Mouse (Mus musculus): ENCODE data around the gene Snip1.

Gene Snip1

DNA sequence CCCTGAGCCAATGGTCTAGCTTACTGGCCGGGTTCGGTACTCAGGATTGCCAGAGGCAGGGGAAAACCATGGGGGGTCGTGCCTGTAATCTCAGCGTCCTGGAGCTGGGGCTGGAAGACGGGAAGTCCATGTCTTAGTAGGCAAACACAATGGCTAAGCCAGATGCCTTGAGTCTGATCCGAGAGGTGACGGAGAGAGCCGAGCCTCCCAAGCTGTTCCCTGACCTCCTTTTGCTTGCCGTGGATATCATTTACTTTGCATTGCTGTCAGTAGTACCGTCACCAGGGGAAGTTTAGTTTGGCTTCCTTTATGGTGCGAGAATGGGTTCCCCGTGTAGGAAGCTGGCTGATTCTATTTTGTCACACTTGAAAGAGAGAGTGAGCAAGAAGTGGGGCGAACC is 34.9 kb downstream of the Snip1 start:
- no peak for DNase-seq

DNA sequence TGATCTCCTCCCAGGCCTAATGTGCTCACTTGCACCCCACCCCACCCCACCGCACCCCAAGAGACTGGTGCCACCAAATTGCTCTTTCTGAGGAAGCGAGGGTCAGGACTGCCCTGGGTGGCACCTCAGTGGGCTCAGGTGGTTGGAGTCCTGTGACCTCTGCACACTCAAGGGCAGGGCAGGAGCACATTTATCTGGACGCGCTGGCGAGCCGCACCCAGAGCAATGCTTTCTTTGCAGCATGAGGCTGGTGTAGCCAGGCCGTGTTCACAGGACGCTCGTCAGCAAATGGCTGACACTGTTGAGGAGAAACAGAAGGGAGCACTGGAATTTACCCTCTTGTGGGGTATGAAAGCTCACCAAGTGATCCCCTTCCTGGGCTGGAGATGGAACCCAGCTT is 38.9 kb downstream of the Snip1 start:
- no peak for DNase-seq

DNA sequence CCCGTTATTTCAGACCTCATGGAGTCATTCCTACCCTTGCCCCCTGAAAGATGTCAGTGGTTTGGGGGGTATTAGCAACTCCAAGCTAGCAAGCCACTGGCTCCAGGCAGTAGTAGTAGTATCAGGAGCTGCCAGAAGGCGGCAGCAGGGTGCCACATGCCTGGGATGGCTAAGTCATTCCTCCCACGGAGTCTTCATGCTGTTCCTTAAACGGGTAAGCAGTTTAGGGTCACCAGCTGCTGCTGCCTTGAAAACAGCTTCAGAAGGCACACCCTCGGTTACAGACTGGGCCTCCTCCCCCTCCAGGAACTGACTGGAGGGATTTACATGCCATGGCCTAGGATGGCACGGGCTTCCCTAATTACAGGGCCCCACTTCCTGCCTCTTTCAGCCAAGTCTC is 48.2 kb downstream of the Snip1 start:
- DNase-seq, result peak; percentile 84 to 90

DNA sequence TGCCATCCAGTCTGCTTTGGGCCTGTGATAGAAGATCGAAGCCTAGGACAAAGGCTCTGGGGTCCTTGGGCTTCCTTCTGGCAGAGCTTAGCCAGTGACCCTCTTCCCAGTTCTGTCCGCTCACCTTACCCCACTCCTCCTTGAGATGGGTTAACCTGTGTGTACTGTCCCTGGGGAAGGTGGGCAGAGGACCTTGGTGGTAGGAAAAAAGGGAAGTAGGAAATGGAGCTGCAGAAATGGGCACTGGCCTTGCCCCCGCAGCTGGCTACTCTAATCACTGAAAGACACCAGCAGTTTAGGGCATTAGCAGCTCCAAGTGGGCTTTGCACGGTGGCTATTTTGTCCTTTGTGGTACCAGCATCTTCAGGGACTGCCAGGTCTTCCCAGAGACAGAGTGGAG is 48.6 kb downstream of the Snip1 start:
- DNase-seq, result no peak

DNA sequence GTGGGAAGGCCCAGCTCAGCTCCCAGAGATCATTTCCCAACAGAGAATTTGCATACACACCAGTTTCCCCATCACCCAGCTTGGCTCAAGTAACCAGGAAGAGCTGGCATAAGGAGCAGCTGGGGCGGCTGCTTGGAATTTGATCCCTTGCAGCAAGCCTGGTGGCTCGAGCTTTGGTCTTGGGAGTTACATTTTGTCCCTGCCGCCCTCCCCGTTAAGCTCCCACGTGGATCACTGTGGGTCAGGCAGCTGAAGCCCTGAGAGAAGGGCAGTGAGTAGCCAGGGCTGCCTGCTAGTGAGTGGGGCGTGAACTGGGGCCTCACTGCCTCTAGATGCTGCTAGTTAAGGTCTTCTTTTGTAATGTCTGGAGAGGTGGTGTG is 49.2 kb downstream of the Snip1 start:
- no peak for DNase-seq

DNA sequence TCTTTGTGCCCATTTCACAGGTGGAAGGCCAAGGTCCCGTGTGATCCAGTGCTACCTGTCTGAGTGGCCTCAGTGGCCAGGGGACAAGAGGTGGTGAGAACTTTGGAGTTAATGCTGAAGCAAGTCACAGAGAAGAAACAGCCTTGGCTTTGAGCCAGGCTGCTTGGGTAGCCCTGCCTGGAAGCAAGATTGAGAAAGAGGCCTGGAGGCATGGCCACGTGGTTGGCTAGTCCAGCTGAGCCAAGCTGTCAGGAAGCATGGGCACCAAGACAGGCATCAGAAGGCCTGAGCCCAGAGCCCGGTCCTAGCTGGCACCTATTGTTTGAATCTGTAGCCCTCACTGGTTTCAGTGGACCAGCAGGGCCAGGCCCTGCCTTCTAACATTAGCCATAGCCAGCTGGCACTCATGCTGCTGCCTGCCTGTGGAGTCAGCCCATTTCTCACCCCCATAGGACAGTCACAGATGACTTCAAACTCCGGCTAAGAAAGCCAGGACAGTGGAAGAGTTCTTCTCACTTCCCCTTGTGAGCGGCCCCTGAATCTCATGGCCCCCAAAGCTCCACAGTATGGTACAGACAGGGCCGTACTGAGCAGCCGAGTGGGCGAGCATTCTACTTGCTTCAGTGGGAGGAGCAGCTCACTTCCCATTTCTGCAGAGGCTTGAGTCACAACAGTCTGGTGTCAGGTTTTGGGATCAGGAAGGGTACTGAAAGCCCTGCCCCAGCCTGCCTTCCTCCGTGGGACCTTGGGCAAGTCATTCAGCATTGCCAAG is 49.8 kb downstream of the Snip1 start:
- DNase-seq, result peak; percentile 62 to 70

DNA sequence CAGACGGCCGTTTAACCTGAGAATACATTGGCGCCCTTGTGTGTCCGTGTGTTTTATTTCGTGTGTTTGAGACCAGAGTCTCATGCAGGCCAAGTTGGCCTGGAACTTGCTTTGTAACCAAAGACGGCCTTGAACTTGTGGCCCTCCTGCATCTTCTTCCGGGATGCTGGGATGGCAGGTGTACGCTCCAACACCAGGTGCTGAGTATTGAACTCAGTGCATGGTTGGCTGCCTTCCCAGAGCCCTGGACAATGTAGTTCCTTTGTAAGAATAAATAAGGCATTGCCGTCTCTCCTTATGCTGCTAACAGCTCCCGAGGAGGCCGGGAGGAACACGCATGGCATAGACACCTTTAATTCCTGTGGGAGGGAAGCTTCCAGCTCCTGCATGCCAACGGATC is 50.5 kb downstream of the Snip1 start:
- no peak for DNase-seq

DNA sequence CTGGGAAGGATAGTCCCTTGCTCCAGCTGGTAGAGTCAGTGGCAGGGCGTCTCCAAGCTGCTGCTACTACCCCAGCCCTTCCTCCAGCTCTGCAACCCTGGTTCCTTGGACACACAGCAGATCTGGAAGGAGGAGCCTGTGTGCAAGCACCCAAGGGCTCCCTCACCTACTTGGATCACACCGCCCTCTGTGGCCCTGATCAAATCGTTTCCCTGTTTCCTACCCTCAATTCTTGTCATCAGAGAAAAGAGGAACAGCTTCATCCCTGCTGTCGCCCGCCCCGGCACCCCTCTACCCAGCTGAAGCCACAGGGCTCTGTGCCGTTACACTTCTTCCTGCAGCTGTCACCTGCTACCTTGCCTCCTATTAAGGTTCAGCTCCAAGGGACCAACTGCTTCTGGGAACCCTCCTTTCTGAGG is 51.4 kb downstream of the Snip1 start:
- DNase-seq, result no peak

DNA sequence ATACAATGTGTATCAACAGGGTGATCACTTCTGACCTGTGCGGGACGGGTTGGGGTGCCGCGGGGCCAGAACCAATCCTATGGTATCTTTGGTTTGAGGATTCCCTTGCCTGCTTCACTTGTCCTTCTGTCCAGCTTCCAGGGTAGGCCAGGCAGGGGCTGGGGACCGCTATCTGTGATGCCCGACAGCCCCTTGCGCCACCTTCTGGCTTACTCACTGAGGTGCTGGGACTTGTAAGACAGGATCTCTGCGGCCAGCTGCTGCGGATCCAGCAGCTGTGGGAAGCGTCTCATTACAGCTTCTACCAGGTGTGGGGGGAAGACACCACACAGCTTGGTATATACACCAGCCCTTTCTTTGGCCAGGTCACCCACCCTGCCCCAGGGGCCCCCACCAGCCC is 52.6 kb downstream of the Snip1 start:
- no peak for DNase-seq

DNA sequence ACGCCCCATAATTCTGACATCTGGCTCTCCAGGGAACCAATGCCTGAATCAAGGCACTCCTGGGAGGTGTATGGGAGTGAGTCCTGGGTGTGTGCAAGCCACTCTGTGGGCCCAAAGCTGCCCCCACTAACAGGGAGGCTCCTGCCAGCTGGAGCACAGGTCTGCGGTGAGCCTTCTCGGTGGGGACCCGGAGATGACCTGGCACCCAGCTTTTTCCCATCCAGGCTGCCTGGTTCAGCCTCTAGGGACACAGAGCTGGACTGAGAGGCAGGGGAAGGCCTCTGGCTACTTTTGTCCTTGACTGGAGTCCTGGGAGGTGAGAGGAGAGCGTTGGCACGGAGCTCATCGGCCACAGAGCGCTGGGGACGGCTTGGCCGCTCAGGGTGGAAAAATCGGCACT is 53.2 kb downstream of the Snip1 start:
- DNase-seq, result no peak

DNA sequence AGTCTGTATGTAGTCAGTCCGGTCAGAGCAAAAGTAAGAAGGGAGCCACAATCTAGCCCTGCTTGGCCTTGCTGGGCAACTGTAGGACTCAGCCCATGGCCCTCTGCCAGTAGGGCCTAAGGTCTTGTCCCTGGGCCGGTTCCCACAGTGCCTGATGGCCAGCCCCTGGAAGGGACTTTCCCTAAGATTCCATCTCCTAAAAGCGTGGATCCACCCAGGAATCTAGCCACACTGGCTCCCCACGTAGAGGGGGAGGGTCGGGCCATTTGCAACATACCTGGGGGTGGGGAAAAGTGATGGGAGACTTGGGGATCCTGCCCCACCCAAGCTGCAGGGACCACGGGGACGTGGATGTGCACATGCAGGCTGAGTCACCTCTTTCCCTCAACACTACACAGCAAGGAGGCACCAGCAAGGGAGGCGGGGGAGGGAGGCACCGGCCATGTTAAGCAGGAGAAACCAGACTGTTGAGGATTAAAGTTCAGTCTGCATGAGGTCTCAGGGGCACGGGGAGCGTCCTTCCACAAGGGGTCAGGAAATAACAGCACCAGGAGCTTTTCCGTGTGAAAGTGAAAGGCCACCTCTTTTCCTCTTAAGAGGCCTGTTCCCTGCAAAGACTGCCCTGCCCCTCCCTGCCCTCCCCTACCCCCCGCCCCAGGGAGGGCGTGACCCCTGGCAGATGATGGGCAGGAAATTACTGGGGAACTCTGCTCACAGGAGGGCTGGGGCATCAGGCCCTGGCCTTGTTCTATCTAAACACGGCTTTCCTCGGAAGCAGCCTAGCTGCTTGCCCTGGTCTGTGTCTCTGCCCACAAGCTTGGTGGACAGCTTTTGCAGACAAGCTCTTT is 56.2 kb downstream of the Snip1 start:
- no peak for DNase-seq

DNA sequence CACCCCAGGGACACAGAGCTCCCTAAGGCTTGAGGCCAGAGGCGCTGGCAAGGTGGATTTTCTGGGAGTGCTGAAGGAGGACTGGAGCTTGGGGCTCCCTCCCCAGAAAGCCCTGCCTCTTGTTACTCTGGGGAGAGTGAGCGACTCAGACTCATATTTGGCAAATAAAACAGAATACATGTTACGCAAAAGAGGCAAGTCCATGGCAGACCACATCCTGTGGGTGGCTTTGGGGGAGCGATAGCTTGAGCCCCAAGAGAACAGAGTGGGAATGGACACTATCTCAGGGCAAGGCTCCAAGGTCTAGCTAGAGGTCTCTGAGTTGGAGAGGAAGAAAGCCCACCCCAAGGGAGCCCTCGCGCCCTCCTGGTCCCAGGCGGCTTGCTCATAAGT is 56.8 kb downstream of the Snip1 start:
- DNase-seq, result no peak
